Mouse (Mus musculus) stomach, postnatal 0 days (tissue): ENCODE measurements around the gene Cntrob. TPM values are rescaled to one million over a fixed set of nuclear protein-coding genes. Genes with fewer than 3 reads are reported as not detected.

ENCODE experiments used
- ATAC-seq: fragments of 200-750 bp; cut with Nextera tagmentation; 2 replicates; pipeline ENCODE4 v1.8.0; 2017; ENCODE audit not compliant: low FRiP score, low TSS enrichment
- DNase-seq: peaks from one replicate; pipeline ENCODE4 v3.0.0-alpha.2; 2016; ENCODE audit warnings: low spot score
- H3K27ac ChIP-seq: fragments of 300-500 bp; sonication (generic); replicated peaks from 2 replicates; pipeline ENCODE4 v1.5.1; 2014; ENCODE audit warnings: mild to moderate bottlenecking, control low read depth
- H3K27me3 ChIP-seq: fragments of 300-500 bp; sonication (generic); 2 replicates; pipeline ENCODE4 v1.6.1; 2014; ENCODE audit warnings: low read length; ENCODE audit not compliant: control insufficient read depth, insufficient read depth
- H3K36me3 ChIP-seq: fragments of 300-500 bp; sonication (generic); 2 replicates; pipeline ENCODE4 v1.6.1; 2014; ENCODE audit warnings: low read length, mixed read lengths; ENCODE audit not compliant: control insufficient read depth, insufficient read depth
- H3K4me1 ChIP-seq: fragments of 300-500 bp; sonication (generic); replicated peaks from 2 replicates; pipeline ENCODE4 v1.6.1; 2014; ENCODE audit warnings: antibody characterized with exemption; ENCODE audit not compliant: control insufficient read depth, insufficient read depth
- H3K4me2 ChIP-seq: fragments of 300-500 bp; sonication (generic); replicated peaks from 2 replicates; pipeline ENCODE4 v1.6.1; 2014; ENCODE audit warnings: low read depth, mild to moderate bottlenecking, control low read depth, moderate library complexity
- H3K4me3 ChIP-seq: fragments of 300-500 bp; sonication (generic); 2 replicates; pipeline ENCODE4 v1.5.1; 2014; ENCODE audit warnings: low read depth, low read length, control low read depth
- H3K9ac ChIP-seq: fragments of 300-500 bp; sonication (generic); 2 replicates; pipeline ENCODE4 v1.6.1; 2014; ENCODE audit warnings: mild to moderate bottlenecking, low read length, control low read depth, mixed read lengths
- H3K9me3 ChIP-seq: fragments of 300-500 bp; sonication (generic); 2 replicates; pipeline ENCODE4 v1.6.1; 2016; ENCODE audit warnings: low read length; ENCODE audit not compliant: control insufficient read depth
- CTCF ChIP-seq: IDR thresholded peaks from 2 replicates; pipeline ENCODE4 v1.5.1; 2016; ENCODE audit warnings: antibody characterized with exemption, low read depth, mild to moderate bottlenecking, moderate library complexity
- EP300 ChIP-seq: optimal IDR thresholded peaks from 2 replicates; pipeline ENCODE3; 2016; ENCODE audit warnings: antibody characterized with exemption
- WGBS: fragments of 180-500 bp; shearing (Covaris S2); extraction: QIAGEN DNeasy Blood & Tissue Kit; methylation state at CpG from one replicate; pipeline ENCODE4 v1.1.7; 2014; 5-methylcytosine and 5-hydroxymethylcytosine counted together
- polyA plus RNA-seq: library from polyadenylated mRNA; unstranded; fragments of >200 nt; fragmentation: Nextera tagmentation; extraction: Ambion mirVana; gene quantifications from 2 replicates; pipeline ENCODE4 v1.2.1, GENCODE M21; 2015

Gene Cntrob
- polyA plus RNA-seq = 4.9 and 5.5 TPM in 2 replicates

GRCm38 (mm10) chr11:69323667-69324111, at the start of gene Cntrob, which contains the start of gene Trappc1:
Cntrob (minus strand) TSS chr11:69323775.
Trappc1 (plus strand) TSS chr11:69323980.
- H3K4me2 ChIP-seq = peak within 1 kb of the TSS; percentile 88
- H3K9ac ChIP-seq = peak within 1 kb of the TSS; percentile 80
- TF ChIP-seq CTCF = 0 out of 2 replicates have a peak, but pooled peaks have one; percentile 10
- no peak for TF ChIP-seq EP300
- H3K4me1 ChIP-seq = peaks cover 10% of the 10 kb centered on the region; the same call in 1 of the 2 replicates
- H3K36me3 ChIP-seq = peaks cover 7% of the 10 kb centered on the region; the same call in 1 of the 2 replicates
- peak; percentile 97 for ATAC-seq
- no peaks in the 10 kb centered on the region for H3K9me3 ChIP-seq
- no peaks in the 10 kb centered on the region for H3K27me3 ChIP-seq
- WGBS = under 1% methylated on average over 30 of the region's 30 CpGs
- H3K27ac ChIP-seq = peak within 1 kb of the TSS; percentile 79
- peak within 1 kb of the TSS; percentile 60 for H3K4me3 ChIP-seq
- peak; percentile 99 for DNase-seq

DNA sequence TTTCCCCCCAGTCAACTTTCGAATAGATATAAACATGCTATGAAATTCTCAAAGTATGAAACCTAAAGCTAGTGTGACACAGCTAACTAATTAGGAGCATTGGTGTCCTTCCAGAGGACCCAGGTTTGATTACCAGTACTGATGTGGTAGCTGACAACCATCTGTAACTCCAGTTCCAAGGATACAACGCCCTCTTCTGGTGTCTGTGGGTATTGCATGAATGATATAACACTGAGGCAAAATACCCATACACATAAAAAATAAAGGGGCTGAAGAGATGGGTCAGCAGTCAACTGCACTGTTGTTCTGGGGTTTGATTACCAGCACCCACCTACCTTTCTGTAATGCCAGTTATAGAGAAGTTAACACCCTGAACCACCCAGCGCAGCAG, 49.2 kb upstream of the Cntrob start:
- Histone ChIP-seq H3K27me3 (no peaks in the 10 kb centered on the region), H3K4me3 (no peak overlapping the region), H3K27ac (no peak overlapping the region), H3K36me3 (no peaks in the 10 kb centered on the region; the same call in 1 of the 2 replicates), H3K4me1 (peaks cover 2% of the 10 kb centered on the region; the same call in 1 of the 2 replicates), H3K9me3 (no peaks in the 10 kb centered on the region), H3K4me2 (no peak overlapping the region), H3K9ac (no peak overlapping the region)
- DNase-seq = no peak
- ATAC-seq = no peak
- 48% methylated on average over 3 of the region's 3 CpGs for WGBS
- TF ChIP-seq EP300 (no peak), CTCF (peak; percentile 71)

DNA sequence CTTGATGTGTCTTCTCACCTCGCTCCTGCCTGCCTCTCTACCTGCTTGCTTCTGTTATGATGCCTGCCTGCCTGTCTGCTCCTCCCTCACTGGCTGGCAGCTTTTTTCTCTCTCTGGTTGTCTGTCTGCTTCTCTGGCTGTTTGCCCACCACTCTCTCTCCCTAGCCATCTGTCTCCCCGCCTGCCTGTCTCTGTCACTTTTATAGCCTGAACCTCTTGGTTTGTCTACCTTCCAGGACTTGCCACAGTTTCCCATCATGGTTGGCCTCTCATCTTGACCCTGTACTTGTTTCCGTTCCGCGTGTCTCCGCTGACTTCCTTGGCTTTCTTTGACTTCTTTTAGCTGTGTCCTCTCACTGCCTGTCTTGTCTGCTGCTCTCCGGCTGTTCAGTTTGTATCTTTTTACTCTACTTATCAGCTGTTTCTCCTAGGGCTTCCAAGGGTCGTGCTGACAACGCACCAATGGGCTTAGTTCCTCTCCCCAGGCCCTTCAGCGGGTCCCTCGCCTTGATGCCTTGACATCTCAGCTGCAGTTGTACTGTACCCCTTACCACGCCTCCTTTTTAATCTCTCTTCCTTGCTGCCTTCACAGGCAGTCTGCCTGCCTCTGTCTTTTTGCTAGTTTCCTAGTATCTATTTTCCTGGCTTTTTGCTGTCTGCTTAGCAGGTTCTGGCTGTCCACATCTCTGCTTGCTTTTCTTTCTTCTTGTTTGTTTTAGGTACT, 48.6 kb upstream of the Cntrob start:
- Histone ChIP-seq H3K4me1 (peaks cover 5% of the 10 kb centered on the region; the same call in 1 of the 2 replicates), H3K27ac (no peak overlapping the region; the same call in 1 of the 2 replicates), H3K36me3 (no peaks in the 10 kb centered on the region), H3K4me2 (no peak overlapping the region), H3K27me3 (no peaks in the 10 kb centered on the region), H3K4me3 (no peak overlapping the region), H3K9me3 (no peaks in the 10 kb centered on the region), H3K9ac (no peak overlapping the region)
- WGBS = 31% methylated on average over 12 of the region's 12 CpGs
- TF ChIP-seq CTCF = no peak
- TF ChIP-seq EP300 = no peak
- ATAC-seq (no peak), DNase-seq (no peak)

DNA sequence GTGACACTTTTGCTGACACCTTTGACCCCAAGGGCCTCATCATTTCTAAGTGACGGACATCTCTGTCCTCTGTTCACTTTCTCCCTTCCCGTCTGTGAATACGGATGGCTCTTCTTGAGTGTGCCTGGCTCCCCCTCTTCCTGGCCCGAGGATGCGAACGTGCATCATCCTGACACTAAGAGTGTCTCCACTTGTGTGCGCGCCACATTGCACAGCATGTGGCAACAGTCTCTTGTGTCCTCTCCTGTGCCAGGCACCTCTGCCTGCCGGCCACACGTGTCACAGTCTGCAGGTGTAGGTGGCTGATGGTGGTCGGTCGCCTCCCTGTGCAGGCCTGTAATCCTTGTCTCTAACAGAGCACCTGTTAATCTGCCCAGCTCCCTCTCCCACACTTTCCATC, 48.0 kb upstream of the Cntrob start:
- TF ChIP-seq EP300 (no peak), CTCF (no peak)
- DNase-seq (no peak), ATAC-seq (no peak)
- H3K4me3 ChIP-seq = no peak overlapping the region
- H3K36me3 ChIP-seq = no peaks in the 10 kb centered on the region
- peak overlapping the region; percentile 41 for H3K27ac ChIP-seq
- H3K4me1 ChIP-seq = peaks cover 5% of the 10 kb centered on the region; the same call in 1 of the 2 replicates
- 56% methylated on average over 12 of the region's 12 CpGs for WGBS
- H3K4me2 ChIP-seq = no peak overlapping the region
- H3K9ac ChIP-seq = no peak overlapping the region
- H3K27me3 ChIP-seq = no peaks in the 10 kb centered on the region
- no peaks in the 10 kb centered on the region for H3K9me3 ChIP-seq

GRCm38 (mm10) chr11:69370817-69371215, 47.2 kb upstream of the Cntrob start:
- Histone ChIP-seq H3K4me2 (peak overlapping the region; percentile 23; the same call in 1 of the 2 replicates), H3K27me3 (no peaks in the 10 kb centered on the region), H3K27ac (peak overlapping the region; percentile 41), H3K4me1 (peaks cover 8% of the 10 kb centered on the region; the same call in 1 of the 2 replicates), H3K9ac (no peak overlapping the region), H3K4me3 (no peak overlapping the region), H3K9me3 (no peaks in the 10 kb centered on the region), H3K36me3 (no peaks in the 10 kb centered on the region)
- 14% methylated on average over 9 of the region's 9 CpGs for WGBS
- no peak for TF ChIP-seq EP300
- TF ChIP-seq CTCF = no peak
- DNase-seq (no peak), ATAC-seq (no peak)
